Mouse (Mus musculus) cerebellum, adult 18-20 months (tissue): Measurements from ENCODE around the gene Sp3.
"Not testable (repeated sequence)": the region's sequence is repeated elsewhere in the genome, so short reads cannot be mapped to it uniquely, and the experiment has no call there.

Experiments
- DNase-seq, 2 experiments: peaks; one replicate each; pipeline ENCODE4 v3.0.0; 2021

The Sp3 gene

GRCm38 (mm10) chr2:72913458-72913760, 66.8 kb downstream of the Sp3 start:
- peak; percentile 57 to 68 for DNase-seq

DNA sequence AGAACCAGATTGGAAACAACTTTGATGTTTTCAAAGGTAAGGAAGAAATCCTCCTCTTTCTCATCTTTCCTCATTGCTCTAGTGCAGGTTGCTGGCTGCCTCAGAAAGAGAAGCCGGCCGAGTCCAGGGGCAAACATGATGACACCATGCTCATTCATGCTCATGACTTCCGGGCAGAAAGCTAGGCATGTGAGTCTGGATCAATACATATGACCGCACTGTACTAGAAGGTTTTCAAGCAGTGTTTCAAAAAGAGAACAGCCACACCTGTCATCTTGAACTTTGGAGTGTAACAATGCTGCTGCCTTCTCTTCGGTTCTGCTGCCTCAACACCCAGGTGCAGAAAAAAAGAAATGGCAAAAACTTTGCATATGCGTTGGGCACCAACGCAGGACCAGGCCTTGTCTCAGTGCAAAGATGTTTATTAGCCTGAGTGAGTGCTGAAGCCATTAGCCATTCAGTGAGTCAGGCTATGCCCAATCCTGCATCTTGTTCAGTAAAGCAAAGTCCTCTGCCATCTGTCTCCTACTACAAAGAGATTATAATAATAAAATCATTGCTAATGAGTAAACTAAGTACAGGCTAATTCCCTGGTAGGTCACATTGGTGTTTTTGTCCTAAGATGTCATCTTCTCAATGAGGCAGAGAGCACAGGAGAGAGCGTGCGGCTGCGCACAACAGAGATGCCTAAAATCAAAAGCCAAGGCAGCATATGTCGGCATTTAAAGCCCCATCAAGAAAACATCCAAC, 67.4 kb downstream of the Sp3 start:
- DNase-seq, result no peak

GRCm38 (mm10) chr2:72911527-72911926, 68.7 kb downstream of the Sp3 start:
- no peak for DNase-seq

- DNase-seq, result no peak
These were observed 71.2 kb downstream of the Sp3 start for GRCm38 (mm10) chr2:72909046-72909445.

- no peak for DNase-seq
These were observed 71.9 kb downstream of the Sp3 start for GRCm38 (mm10) chr2:72908191-72908910.

DNA sequence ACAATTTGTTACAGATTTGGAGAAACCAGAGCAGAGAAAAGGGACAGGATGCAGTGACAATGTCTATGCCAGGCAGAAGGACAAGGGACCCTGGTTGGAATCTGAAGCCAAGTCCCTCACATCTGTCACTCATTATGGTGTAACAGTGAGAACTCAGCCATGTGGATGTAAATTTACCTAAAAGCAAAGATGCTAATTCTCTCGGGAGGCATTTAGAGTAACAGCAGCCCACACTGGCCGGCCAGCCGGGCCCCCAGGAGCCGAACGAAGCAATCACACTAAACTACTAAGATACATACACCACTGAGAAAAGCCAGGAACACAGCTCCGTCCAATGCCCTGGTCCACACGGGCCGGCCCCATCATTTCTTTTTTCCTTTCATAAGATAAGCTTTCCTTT, 73.5 kb downstream of the Sp3 start:
- DNase-seq, result no peak

GRCm38 (mm10) chr2:72902816-72903680, 77.2 kb downstream of the Sp3 start:
- DNase-seq, result not testable (repeated sequence)

- no peak for DNase-seq
These were observed 81.4 kb downstream of the Sp3 start for GRCm38 (mm10) chr2:72898782-72899305.

DNA sequence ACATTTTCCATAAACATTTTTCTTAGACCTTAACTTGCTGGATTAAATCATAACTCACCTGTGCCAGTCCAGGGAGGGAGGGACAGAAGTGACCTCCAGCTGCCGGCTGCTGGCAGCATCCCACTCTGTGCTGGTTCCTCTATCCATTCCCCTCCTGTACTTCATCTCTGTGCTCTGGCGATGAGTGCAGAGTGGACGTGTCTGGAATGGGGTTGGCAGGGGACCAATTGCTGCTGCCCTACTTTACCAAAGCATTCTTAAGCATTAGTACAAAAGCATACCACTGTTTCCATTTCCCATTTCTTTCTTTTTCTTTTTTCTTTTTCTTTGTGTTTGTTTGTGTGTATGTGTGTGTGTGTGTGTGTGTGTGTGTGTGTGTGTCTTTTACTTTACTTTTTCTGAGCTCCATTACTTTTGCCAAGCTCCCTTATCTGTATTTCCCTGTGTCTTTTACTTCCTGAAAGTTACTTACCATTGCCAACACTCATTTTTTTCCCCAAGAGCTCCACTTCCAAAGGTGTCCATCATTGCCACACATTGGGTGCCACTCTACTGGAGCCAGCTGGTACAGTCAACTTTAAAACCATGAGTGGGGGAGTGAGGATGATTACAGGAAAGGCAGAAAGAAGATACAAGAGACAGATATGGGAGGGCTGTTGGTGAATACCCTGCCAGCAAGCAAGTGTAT, 82.0 kb downstream of the Sp3 start:
- no peak for DNase-seq

- no peak for DNase-seq
These were observed 90.4 kb downstream of the Sp3 start for GRCm38 (mm10) chr2:72889806-72890205.
